Mouse (Mus musculus): ENCODE measurements at regions not wholly inside any gene's neighbourhood (a gene's known extent, or its start where the extent isn't known, plus 50 kb on each side); places are given as distances from the start of the nearest gene placed in this dataset.

DNA sequence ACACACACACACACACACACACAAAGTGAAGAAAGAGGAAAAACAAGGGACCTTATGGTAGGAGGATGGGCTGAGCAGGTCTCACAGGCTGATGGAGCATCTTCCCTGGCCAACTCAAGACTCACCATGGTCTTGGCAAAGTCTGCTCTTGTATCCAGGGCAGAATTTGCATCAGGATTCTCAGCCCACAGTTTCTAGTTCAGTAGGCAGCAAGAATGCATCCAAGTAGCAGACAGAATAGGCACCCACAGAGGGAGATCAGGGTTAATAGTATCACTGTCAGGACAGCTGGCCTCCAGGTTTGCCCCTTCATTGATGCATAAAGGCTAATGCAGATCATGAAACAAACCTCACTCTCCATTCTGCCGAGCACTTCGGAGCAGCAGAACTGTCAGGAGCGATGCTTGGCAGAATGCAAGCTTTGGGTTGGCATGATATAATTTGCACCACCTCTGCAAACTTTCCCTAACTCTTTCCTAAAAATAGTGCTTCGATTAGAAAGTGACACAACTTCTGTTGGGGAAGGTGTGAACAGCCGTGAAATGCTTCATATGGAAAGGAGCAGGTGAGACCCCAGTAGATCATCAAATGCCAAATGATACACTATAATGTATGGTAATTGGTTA is 404.0 kb downstream of the Insc start:
- no peak for ATAC-seq
- Histone ChIP-seq H3K9ac (ENCODE audit: low read depth, low read length) (no peak overlapping the region), H3K9me3 (ENCODE audit: control insufficient read depth) (no peaks in the 10 kb centered on the region), H3K36me3 (ENCODE audit: control insufficient read depth, insufficient read depth) (no peaks in the 10 kb centered on the region), H3K4me2 (replicated peaks; ENCODE audit: low read depth) (no peak overlapping the region), H3K4me3 (ENCODE audit: low read depth, low read length) (no peak overlapping the region), H3K27ac (ENCODE audit: low read depth, low read length) (no peak overlapping the region), H3K4me1 (replicated peaks; ENCODE audit: control insufficient read depth, insufficient read depth, low read length) (no peaks in the 10 kb centered on the region), H3K27me3 (replicated peaks; ENCODE audit: control insufficient read depth, insufficient read depth, low read length) (no peaks in the 10 kb centered on the region)
- TF ChIP-seq CTCF (IDR thresholded peaks at IDR 0.05; ENCODE audit: low read depth), result no peak
- 89% methylated on average over 5 of the region's 5 CpGs for whole genome bisulfite sequencing

- H3K27me3 ChIP-seq (replicated peaks; ENCODE audit: control insufficient read depth, insufficient read depth, low read length), result no peaks in the 10 kb centered on the region
- H3K4me3 ChIP-seq (ENCODE audit: low read depth, low read length), result no peak overlapping the region
- no peaks in the 10 kb centered on the region for H3K36me3 ChIP-seq (ENCODE audit: control insufficient read depth, insufficient read depth)
- H3K9me3 ChIP-seq (ENCODE audit: control insufficient read depth), result no peaks in the 10 kb centered on the region
- no peak for TF ChIP-seq CTCF (IDR thresholded peaks at IDR 0.05; ENCODE audit: low read depth)
- H3K4me2 ChIP-seq (replicated peaks; ENCODE audit: low read depth), result no peak overlapping the region
- H3K9ac ChIP-seq (ENCODE audit: low read depth, low read length), result no peak overlapping the region
- H3K27ac ChIP-seq (ENCODE audit: low read depth, low read length), result no peak overlapping the region
- H3K4me1 ChIP-seq (replicated peaks; ENCODE audit: control insufficient read depth, insufficient read depth, low read length), result no peaks in the 10 kb centered on the region
- no peak for ATAC-seq
Observed at GRCm38 (mm10) chr7:115153291-115153690, 409.8 kb downstream of the Insc start.

DNA sequence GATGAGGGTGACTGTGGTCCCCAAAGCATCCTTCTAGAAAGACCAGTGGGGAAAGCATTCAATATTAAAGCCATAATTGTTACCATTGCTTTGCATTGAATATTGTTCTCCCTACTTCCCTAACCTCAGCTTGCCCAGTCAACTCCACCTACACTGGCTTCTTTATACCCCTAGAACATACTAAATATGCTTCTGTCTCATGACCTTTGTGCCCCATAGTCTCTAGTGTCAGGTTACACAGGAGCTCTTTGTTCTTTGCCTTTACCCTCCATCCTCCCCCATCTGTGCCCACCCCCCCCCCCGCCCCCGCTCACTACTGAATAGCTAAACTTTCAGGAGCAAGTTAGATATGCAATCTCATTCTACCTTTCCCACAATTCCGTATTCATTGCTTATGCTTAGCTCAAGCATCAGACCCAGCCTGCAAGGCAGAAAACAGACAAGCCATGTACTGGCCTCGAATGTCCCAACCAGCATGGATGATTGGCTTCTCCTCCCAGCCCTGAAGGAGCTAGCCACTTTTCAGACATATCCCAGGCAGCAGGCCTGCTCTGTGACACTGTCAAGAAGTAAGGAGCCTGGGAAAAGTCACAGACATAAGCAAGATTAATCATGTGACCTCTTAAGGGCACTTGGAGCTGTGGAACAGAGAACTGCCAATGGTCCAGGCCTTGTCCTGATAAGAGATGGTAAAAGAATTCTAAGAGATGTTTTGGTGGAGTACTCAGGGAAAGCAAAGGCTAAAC is 410.4 kb downstream of the Insc start:
- no peak overlapping the region for H3K27ac ChIP-seq (ENCODE audit: low read depth, low read length)
- 0 out of 2 replicates have a peak, but pooled peaks have one; percentile 36 for ATAC-seq
- H3K36me3 ChIP-seq (ENCODE audit: control insufficient read depth, insufficient read depth), result no peaks in the 10 kb centered on the region
- no peak for TF ChIP-seq CTCF (IDR thresholded peaks at IDR 0.05; ENCODE audit: low read depth)
- H3K4me3 ChIP-seq (ENCODE audit: low read depth, low read length), result no peak overlapping the region
- whole genome bisulfite sequencing, result 25% methylated on average over 4 of the region's 4 CpGs
- H3K27me3 ChIP-seq (replicated peaks; ENCODE audit: control insufficient read depth, insufficient read depth, low read length), result no peaks in the 10 kb centered on the region
- no peaks in the 10 kb centered on the region for H3K4me1 ChIP-seq (replicated peaks; ENCODE audit: control insufficient read depth, insufficient read depth, low read length)
- H3K4me2 ChIP-seq (replicated peaks; ENCODE audit: low read depth), result no peak overlapping the region
- no peak overlapping the region for H3K9ac ChIP-seq (ENCODE audit: low read depth, low read length)
- no peaks in the 10 kb centered on the region for H3K9me3 ChIP-seq (ENCODE audit: control insufficient read depth)

- no peak overlapping the region for H3K9ac ChIP-seq (ENCODE audit: low read depth, low read length)
- no peaks in the 10 kb centered on the region for H3K4me1 ChIP-seq (replicated peaks; ENCODE audit: control insufficient read depth, insufficient read depth, low read length)
- no peak overlapping the region for H3K4me2 ChIP-seq (replicated peaks; ENCODE audit: low read depth)
- no peaks in the 10 kb centered on the region for H3K36me3 ChIP-seq (ENCODE audit: control insufficient read depth, insufficient read depth)
- H3K9me3 ChIP-seq (ENCODE audit: control insufficient read depth), result no peaks in the 10 kb centered on the region
- no peaks in the 10 kb centered on the region for H3K27me3 ChIP-seq (replicated peaks; ENCODE audit: control insufficient read depth, insufficient read depth, low read length)
- no peak for ATAC-seq
- H3K27ac ChIP-seq (ENCODE audit: low read depth, low read length), result no peak overlapping the region
- no peak for TF ChIP-seq CTCF (IDR thresholded peaks at IDR 0.05; ENCODE audit: low read depth)
- WGBS, result 59% methylated on average over 6 of the region's 6 CpGs
- no peak overlapping the region for H3K4me3 ChIP-seq (ENCODE audit: low read depth, low read length)
Observed at GRCm38 (mm10) chr7:115170023-115170422, 426.5 kb downstream of the Insc start.

DNA sequence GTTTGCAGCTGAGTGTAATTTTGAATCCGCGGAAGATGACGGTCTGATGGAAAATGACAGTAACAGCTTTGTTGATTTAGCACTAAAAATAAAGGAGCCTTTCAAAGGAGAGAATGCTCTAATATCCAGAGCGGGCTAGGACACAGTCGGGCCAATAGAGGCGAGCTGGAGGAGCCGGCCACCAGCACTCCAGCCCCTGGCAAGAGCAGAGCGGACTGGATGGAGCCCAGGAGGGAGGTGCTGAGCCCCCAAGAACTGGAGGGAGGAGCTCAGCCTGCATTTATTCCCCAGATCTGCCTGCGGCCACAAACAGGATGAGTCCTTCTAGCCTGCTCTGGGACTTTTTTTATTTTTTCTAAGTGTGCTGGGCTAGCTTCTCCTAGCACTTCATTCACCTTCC is 426.9 kb downstream of the Insc start:
- Histone ChIP-seq H3K27ac (ENCODE audit: low read depth, low read length) (no peak overlapping the region), H3K27me3 (replicated peaks; ENCODE audit: control insufficient read depth, insufficient read depth, low read length) (no peaks in the 10 kb centered on the region), H3K9ac (ENCODE audit: low read depth, low read length) (no peak overlapping the region), H3K4me1 (replicated peaks; ENCODE audit: control insufficient read depth, insufficient read depth, low read length) (no peaks in the 10 kb centered on the region), H3K36me3 (ENCODE audit: control insufficient read depth, insufficient read depth) (no peaks in the 10 kb centered on the region), H3K9me3 (ENCODE audit: control insufficient read depth) (no peaks in the 10 kb centered on the region), H3K4me3 (ENCODE audit: low read depth, low read length) (no peak overlapping the region), H3K4me2 (replicated peaks; ENCODE audit: low read depth) (no peak overlapping the region)
- WGBS, result 52% methylated on average over 9 of the region's 9 CpGs
- no peak for ATAC-seq
- TF ChIP-seq CTCF (IDR thresholded peaks at IDR 0.05; ENCODE audit: low read depth), result no peak

DNA sequence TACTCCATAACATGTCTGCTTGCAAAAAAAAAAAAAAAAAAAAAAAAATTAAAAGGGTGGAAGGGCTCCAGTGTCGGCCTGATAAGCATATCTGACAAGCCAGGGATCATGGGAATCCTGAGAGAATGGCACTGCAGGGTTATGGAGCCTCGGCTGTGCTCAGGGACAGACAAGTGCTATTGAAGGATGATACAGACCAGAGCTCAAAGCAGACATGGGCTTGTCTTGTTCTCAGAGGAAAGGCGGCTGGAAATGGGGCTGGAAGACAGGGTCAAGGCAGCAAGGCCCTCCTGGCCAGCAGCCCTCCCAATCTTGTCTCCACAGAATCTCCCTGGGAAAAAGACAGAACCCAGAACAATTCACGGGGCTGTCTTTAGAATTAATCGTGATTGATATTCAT is 449.0 kb downstream of the Insc start:
- Histone ChIP-seq H3K4me3 (ENCODE audit: low read depth, low read length) (no peak overlapping the region), H3K9ac (ENCODE audit: low read depth, low read length) (no peak overlapping the region), H3K36me3 (ENCODE audit: control insufficient read depth, insufficient read depth) (no peaks in the 10 kb centered on the region), H3K27me3 (replicated peaks; ENCODE audit: control insufficient read depth, insufficient read depth, low read length) (no peaks in the 10 kb centered on the region), H3K9me3 (ENCODE audit: control insufficient read depth) (no peaks in the 10 kb centered on the region), H3K4me1 (replicated peaks; ENCODE audit: control insufficient read depth, insufficient read depth, low read length) (no peaks in the 10 kb centered on the region), H3K27ac (ENCODE audit: low read depth, low read length) (no peak overlapping the region), H3K4me2 (replicated peaks; ENCODE audit: low read depth) (no peak overlapping the region)
- ATAC-seq, result no peak
- 55% methylated on average over 5 of the region's 5 CpGs for whole genome bisulfite sequencing
- TF ChIP-seq CTCF (IDR thresholded peaks at IDR 0.05; ENCODE audit: low read depth), result no peak

All from intestine, postnatal 0 days (tissue).